Mouse (Mus musculus) adrenal gland (tissue): ENCODE data around the gene Pygo2.

Experiments
- intact Hi-C: fragments of 180-260 bp; cut with DNase I; formaldehyde crosslinking; loops from one replicate; pipeline ENCODE4 v1.15.1; 2025
- long read RNA-seq, 2 experiments: library from polyadenylated mRNA; unstranded; transcript quantifications; one replicate each; pipeline ENCODE4 v2.0.0; 2020; ENCODE audit warnings: borderline replicate concordance in 1 of 2; ENCODE audit not compliant: insufficient replicate concordance in 1 of 2

Pygo2 gene
- long read RNA-seq, experiment 1, partial matches to known transcripts: 0 of 2 reads
- long read RNA-seq, experiment 1, other reads (novel, unspliced or antisense): 1 of 2 reads
- long read RNA-seq, experiment 2, partial matches to known transcripts: 0 of 6 reads
- long read RNA-seq, experiment 2, other reads (novel, unspliced or antisense): 4 of 6 reads

DNA sequence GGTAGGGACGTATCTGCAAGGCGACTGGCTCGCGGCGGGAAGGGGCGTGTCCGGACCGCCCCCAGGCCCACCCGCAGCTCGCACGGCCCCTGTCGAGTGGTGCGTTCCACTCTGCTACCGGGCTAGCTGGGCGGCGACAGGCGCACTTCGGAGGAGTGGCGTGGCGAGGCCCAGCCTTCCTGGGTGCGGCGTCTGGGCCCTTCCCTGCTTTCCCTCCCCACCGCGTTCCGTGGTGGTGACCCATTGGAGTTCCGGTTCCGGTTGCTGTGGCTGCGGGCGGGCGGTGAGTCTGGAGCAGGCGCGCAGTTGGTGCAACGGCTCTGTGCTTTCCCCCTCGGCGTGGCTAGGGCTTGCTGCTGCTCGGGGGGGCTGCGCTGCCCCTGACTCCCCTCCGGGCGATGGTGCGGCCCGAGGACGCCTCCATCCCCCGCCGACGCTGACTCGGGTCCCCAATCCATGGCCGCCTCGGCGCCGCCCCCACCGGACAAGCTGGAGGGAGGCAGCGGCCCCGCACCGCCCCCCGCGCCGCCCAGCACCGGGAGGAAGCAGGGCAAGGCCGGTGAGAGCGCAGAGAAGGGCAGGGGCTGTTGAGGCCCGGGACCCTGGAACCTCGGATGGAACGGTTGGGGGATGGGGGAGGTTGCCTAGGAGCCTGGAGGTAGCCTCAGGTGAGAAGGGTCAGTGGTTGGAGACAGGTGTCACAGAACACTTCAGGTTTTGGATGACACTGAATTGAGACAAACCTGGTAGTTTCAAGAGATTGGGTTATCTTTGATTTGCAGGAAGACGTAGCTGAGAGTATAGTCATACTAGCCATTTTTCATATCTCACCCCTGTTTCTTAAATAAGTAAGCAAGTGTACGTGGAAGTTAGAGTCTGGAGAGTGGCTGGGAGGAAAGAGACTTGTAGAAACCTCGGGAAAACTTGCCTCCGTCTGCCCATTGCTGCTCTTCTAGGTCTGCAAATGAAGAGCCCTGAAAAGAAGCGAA is at the start of gene Pygo2:
Gene Pygo2 (plus strand): TSS at position 44 of the 989 bp plus-strand sequence.
- intact Hi-C loops: no loop called here

GRCm38 (mm10) chr3:89380291-89380690 is 49.7 kb upstream of the Pygo2 start:
- intact Hi-C loops: no loop called here

GRCm38 (mm10) chr3:89380711-89381110 is 49.3 kb upstream of the Pygo2 start:
- intact Hi-C loops: no loop called here

DNA sequence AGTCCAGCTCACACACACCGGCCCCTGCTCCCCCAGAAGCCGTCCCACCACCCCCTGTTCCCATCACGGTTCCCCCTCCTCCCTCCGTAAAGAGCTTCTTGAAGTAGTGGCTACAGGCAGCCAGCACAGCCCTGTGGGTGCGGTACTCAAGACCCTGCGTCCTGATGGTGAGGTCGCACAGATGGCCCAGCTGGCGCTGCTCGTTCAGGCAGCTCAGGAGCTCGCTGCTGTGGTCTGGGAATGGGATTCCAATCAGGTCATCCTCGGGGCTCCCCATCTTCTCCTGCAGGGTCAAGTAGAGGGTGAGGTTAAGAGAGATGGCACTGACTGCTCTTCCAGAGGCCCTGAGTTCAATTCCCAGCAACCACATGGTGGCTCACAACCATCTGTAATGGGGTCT is 48.8 kb upstream of the Pygo2 start:
- intact Hi-C loops: no loop called here

- intact Hi-C loops: no loop called here
Observed at GRCm38 (mm10) chr3:89382033-89382882, 47.8 kb upstream of the Pygo2 start.

DNA sequence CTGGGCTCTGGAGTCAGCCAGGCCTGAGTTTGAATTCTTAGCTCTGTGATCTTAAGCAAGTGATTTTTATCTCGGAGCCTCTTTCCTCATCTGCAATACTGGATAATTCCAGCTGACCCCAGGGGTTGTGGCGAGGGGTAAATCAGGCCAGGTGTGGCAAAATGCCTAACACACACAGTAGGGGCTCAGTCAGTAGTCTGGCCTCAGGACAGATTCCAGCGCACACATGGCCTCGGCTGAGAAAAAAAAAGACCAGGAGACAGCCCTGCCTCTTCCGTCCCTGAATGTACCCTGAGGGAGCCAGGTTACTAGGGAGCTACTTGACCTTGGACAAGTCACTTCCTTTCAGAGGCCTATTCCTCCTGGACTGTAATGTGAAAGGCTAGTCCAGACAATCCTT is 47.1 kb upstream of the Pygo2 start:
- intact Hi-C loops: no loop called here

- intact Hi-C loops: no loop called here
Observed at GRCm38 (mm10) chr3:89383651-89384255, 46.3 kb upstream of the Pygo2 start.

DNA sequence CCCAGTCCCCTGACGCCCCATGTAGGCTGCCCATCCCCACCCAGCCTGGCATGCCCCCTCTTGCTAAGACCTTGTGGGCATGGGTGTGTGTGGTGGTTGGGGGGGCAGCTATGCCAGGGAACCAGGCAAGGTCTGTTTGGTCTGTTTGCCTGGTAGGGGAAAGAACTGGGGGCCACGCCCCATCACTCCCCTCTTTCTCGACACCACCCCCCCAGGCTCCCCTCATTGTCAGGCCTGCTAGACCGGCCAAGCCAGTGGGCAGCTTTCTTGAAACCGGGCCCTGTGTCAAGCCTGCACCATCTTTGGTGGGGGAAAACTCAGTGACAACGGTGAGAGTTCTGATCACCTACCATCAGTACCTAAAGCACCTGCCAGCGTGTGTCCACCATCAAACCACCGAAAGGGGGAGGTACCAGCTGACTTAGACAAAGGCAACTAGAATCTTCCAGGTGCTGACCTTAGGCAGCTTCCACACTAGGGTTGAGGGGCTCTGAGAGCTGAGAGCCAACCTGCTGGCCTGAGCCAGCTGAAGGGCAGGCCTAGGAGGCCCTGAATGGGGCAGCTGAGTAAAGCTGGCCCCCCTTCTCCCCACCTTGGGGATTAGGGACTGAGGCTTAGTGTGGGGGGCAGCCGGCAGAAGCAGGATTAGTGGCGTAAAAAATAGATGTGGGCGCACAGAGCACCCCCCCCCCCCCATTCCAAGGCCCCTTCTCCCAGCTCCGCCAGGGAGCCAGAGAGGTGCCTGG is 45.5 kb upstream of the Pygo2 start:
- intact Hi-C loops: no loop called here

DNA sequence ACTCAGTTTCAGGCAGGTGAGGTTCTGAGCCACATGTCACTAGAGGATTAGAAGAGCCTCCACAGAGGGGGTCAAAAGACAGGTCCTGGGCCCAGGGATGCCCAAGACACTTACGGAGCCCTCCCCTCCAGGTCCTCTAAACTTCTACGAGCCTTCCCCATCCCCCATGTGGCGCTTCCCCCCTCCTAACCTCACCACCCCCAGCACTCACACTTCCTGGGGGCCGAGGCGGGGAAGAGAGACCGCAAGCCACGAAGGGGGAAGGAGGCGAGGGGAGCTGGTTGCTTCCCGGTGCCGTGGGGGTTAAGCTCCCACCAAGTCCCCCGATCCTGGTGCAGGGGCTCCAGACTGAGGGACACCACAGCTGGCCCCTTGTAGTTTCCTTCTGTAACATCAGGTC is 44.6 kb upstream of the Pygo2 start:
- intact Hi-C loops: no loop called here

- intact Hi-C loops: no loop called here
Observed at GRCm38 (mm10) chr3:89386438-89387420, 43.3 kb upstream of the Pygo2 start.

GRCm38 (mm10) chr3:89387632-89388031 is 42.4 kb upstream of the Pygo2 start:
- intact Hi-C loops: no loop called here

GRCm38 (mm10) chr3:89388134-89388881 is 41.7 kb upstream of the Pygo2 start:
- intact Hi-C loops: no loop called here

DNA sequence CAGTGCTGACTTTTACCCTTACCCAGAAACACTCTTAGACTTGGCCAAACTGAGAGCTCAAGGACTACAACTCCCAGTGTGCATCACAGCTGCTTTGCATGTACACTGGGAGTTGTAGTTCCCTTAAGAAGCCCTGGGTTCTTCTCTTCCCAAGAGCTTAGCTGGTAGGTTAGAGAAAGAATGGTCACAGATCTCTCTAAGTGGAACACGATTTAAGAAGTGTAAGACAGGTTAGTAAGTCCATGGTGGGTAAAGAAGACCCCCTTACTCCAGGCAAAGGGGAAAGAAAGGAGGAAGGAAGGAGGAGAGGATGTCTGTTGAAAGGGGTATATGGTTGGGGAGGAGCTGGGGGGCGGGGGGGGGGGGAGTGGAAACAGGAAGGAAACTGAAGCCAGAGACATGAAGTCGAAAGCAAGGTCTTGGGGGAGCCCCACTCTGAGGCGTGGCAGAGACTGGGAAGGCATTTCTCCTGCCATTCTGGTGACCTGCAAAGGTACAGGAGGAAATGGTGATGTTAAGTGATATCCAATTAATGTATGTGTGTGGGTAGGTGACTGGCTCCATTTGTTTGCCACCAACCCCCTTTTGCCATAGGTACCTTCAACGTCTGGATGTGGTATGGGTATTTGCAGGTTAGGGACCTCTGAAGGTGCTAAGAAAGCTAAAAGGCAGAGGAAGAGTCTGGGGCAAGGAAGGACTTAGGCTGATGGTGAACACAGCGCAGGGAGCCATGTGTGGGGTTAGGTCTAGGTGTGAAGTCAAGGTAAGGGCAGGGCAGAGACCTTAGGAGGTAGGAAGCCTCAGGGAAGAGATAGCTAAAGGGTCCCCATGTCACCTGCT is 40.9 kb upstream of the Pygo2 start:
- intact Hi-C loops: no loop called here

- intact Hi-C loops: no loop called here
Observed at GRCm38 (mm10) chr3:89390111-89390515, 39.9 kb upstream of the Pygo2 start.

DNA sequence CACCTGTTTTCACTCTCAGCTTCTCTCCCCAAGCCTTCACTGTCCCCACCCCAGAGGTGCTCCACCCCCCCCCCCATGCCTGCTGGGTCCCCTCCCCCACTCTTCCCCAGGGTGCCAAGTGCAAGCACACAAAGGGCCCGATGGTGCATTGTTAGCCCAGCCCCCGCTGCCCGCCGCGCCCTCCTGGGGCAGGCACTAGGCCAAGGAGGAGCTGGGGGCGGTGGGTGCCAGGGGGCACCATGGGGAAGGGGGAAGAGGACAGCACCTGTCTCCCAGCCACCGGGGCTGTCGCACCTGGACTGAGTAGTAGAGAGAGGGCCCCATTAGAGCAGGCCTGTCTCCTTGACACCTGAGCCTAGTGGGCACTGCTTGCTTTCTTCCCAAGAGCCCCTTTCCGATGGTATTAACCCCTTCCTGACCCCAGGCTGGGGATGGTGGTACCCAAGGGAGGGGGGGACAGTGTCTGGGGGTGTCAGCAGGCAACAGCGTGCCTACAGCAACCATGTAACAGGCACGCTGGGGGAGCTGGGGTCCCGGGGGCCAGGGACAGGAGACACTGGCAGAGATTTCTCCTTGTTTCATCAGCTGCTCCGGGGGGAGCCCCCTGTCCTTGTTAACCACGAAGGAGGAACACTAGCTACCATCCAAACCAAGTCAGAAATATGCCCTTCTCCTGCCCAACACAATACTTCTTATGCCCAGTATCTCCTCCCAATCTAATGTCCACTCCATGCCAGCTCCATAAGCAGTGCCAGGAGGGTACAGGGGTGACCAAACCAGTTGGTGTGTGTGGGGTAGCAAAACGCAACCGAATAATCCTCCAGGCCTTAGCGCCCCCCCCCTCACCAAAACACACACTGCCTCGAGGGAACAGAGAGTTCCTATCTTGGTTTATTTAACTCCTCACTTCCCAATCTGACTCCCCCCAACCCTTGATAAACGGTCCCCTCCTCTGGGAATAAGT is 39.0 kb upstream of the Pygo2 start:
- intact Hi-C loops: no loop called here
